Mouse (Mus musculus): ENCODE results near the gene Lrrc8b.

DNA sequence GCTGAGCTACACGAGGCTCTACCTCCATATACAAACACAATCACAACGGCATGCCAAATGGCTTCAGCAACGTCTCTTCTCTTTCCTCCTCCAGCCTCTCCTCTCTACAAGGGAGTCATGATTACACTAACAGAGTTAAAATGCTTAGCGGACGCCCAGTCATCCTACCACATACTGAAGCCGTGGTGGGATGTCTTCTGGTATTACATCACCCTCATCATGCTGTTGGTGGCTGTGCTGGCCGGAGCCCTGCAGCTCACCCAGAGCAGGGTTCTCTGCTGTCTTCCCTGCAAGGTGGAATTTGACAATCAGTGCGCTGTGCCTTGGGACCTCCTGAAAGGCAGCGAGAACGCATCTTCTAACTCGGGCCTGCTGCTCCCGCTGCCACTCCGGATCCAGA lies 64.1 kb downstream of the Lrrc8b start:
- no peak for TF ChIP-seq CTCF (IDR thresholded peaks at IDR 0.05; ENCODE audit: low read depth)
- TF ChIP-seq EP300 (optimal IDR thresholded peaks at IDR 0.05): no peak

All from stomach, postnatal 0 days (tissue).